Mouse (Mus musculus): ENCODE results near the gene Rps26.

The Rps26 gene

GRCm38 (mm10) chr10:128626311-128627310 is at the start of gene Rps26:
Gene Rps26 (minus strand): TSS chr10:128626747.
- WGBS, result under 1% methylated on average over 40 of the region's 40 CpGs

- WGBS, result under 1% methylated on average over 9 of the region's 9 CpGs
These were observed 48.0 kb upstream of the Rps26 start for GRCm38 (mm10) chr10:128674469-128675008.

DNA sequence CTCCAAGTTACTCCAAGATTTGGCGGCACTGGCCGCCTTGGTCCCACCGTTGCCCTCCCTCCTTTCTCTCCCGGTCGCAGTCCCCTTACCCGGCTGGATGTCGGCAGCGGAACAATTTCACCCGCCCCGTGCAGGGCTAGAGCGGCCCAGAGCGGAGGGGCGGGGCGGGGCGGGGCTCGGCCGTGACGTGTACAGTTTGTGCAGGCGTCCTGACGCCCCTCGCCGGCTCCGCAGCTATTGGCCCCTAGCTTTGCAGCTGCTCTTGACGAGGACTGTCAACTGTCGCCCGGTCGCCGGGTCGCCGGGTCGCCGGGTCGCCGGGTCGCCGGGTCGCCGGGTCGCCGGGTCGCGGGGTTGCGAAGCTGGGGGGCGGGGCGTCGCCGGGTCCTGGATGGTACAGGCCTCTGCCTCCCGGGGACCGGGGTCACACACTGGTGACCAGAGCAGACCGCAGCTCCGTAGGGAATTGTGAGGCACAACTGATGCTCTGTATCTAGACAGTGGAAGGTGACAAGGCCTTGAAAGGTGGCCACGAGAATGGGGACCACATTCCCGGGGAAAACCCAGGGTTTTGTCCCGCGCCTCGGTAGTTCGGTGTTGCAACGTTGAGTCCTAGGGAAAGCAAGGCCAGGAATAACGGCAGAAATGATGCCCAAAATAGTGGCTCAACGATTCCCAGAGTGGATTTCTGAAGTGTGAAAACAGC is 47.4 kb upstream of the Rps26 start, which contains the start of gene Suox:
Gene Suox (minus strand): TSS at position 311 of the 706 bp plus-strand sequence.
- under 1% methylated on average over 60 of the region's 60 CpGs for WGBS

DNA sequence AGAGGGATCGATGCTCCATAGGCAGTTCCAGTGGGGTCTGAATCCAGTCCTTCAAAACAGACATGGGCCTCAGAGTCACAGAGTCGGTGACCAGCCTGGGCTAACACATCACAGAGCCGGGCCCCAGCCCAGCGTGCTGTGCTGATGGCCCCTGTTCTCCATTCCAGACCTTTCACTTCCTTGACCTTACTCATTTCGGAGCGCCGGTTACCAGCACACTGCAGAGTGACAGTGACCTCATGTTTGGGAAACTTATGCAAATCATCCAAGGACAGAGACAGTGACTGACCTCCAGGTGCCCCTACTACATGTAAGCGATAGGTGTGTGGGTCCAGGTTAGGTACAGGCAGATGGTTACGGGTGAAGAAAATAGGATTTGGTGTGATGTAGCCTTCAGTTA is 44.6 kb upstream of the Rps26 start:
- WGBS, result 95% methylated on average over 9 of the region's 9 CpGs

DNA sequence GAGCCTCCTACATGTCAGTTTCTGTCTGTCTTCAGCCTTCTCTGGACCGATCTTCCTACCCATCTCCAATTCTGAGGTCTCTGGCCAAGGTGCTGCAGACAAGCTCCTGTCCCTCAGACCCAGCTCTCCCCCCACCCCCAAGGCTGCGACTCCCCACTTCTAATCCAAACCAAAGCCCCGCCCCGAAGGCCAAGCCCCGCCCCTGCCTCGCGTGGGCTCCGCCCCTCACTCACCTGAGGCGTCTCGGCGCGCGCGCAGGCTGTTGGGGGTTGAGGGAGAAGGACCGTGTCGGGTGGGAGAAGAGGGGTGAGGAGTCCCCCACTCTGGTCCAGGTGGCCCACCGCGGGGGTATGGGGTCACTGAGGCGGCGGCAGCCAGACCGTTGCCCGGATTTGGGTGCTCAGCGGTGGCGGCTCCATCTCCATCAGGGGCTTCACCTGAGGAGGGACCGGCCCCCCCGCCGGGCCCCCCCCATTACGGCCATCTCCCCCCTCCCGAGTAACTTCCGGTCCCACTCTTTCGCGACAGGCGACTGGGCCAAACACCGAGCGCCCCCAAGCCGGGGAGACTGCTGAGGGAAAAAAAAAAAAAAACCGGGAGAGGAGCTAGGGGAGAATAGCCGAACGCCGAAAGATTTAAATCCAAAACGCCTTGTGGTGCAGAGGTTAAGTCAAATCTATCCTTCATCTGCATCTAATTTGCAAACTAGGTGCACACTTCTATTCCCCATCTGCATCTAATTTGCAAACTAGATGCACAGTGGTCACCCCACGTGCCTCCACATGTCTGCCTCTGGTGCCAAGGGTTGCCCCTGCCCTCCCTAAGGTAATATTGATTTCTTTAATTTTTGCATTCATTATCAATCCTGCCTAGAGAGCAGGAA is 42.5 kb upstream of the Rps26 start:
- 2% methylated on average over 41 of the region's 42 CpGs for WGBS

GRCm38 (mm10) chr10:128665806-128666205 is 39.3 kb upstream of the Rps26 start:
- 95% methylated on average over 2 of the region's 2 CpGs for WGBS

GRCm38 (mm10) chr10:128665307-128665706 is 38.8 kb upstream of the Rps26 start:
- 63% methylated on average over 3 of the region's 3 CpGs for WGBS

- WGBS, result 80% methylated on average over 3 of the region's 3 CpGs
These were observed 38.3 kb upstream of the Rps26 start for GRCm38 (mm10) chr10:128664808-128665207.

- WGBS, result 83% methylated on average over 5 of the region's 5 CpGs
These were observed 37.1 kb upstream of the Rps26 start for GRCm38 (mm10) chr10:128663441-128664220.

GRCm38 (mm10) chr10:128659490-128659889 is 32.9 kb upstream of the Rps26 start:
- WGBS, result 72% methylated on average over 9 of the region's 9 CpGs

DNA sequence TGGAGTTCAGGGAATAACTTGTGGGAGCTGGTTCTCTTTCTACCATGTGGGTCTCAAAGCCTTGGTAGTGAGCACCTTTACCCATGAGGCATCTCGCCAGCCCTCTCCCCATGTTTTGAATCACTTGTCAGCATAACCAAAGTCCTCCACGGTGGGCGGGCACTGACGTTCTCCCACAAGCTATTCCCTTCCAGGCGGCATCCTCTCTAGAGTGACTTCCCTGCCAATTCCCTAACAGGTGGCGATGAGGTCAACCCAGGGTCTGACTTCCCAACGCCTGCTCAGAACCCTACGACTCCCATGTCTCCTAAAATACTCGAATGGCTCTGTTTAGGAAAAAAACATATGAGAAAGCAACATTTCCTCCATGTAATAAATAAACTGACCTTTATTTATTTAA is 31.3 kb upstream of the Rps26 start:
- 68% methylated on average over 9 of the region's 9 CpGs for WGBS

- WGBS, result 98% methylated on average over 1 of the region's 1 CpGs
These were observed 30.2 kb upstream of the Rps26 start for GRCm38 (mm10) chr10:128656731-128657130.

DNA sequence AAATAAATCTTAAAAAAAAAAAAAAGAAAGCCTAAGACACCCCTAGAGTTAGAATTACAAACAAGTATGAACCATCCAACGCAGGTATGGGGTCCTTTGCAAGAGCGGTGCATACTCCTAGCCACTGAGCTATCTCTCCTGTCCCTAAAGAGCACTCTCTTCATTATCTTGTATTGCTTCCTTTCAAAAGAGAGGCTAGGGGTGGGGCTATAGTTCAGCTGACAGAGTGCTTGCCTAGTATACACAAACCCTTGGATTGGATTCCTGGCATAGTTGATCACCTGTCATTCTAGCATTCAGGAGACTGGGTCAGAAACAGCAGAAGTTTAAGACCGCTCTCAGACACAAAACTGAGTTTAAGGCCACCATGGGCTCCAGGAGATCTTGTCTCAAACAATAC is 28.7 kb upstream of the Rps26 start:
- 86% methylated on average over 3 of the region's 3 CpGs for WGBS

GRCm38 (mm10) chr10:128653866-128654265 is 27.3 kb upstream of the Rps26 start:
- 75% methylated on average over 4 of the region's 4 CpGs for WGBS

GRCm38 (mm10) chr10:128646139-128647089 is 19.9 kb upstream of the Rps26 start:
- WGBS, result 9% methylated on average over 12 of the region's 13 CpGs

DNA sequence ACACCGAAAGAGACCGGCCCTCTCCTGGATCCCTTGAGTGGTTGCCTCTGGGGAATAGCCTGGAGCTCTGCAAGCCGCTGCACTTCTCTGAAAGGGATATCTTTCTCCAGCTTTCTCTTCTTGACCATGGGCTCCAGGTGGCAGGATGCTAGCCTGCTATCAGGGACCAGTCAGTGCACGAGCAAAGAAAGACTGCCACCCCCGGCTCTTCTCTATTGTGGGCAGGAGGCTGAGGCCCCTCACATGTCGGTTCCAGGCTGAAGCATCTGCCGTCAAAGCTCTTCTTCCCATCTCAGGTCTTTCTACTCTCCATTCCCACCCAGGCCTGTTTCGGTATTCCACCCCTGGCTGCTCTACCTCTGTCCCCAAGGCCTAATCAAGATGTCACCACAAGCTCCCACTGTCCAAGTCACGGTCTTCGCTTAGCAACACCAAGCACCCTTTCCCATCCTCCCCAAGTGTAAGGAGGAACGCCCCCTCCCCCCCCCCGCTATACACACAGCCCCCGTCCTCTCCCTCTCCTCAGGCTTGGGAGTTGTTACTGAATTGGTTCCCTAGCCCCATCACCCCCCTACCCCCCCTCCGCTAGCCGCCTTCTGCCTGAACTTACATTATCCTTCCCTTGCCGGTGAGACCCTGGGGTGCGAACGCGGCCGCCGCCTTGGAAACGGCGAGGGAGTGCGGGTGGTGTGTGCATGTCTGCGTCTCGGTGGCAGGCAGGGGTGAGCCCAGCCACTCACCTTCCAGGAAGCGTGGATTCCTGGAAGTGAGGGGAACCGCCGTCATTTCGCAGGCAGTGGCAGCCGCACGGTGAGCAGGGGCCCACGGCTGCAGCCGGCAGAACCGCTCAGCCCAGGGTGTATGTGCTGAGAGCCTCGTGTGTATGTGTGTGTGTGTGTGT is 18.8 kb upstream of the Rps26 start, which contains the start of gene Ikzf4:
Gene Ikzf4 (minus strand): TSS at position 881 of the 901 bp plus-strand sequence.
- 4% methylated on average over 36 of the region's 36 CpGs for WGBS

- WGBS, result 84% methylated on average over 6 of the region's 6 CpGs
These were observed 16.2 kb upstream of the Rps26 start for GRCm38 (mm10) chr10:128642749-128643148.

DNA sequence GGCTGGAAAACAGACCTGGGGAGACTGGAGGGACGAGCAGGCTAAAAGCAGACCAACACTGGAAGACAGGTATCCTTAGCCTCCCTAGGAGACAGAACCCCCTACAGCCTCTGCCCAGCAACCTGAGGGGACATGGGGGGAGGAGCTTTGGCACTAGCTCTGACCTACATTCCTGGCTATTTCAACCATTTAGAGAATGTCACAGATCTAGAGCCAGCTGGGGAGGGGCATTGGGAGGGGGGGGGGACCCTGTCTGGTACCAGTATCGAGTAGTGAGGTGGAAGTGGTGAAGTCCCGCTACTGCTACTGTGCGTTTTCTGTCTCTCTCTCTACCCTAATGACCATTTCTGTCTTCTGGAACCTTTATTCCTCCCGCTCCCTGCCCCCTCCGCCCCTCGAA is 15.3 kb upstream of the Rps26 start:
- 74% methylated on average over 7 of the region's 7 CpGs for WGBS

Measured in cerebral cortex, adult 2 months (tissue).